ENCODE assay signal across 31 mouse cellular contexts in the genomic region with DNA sequence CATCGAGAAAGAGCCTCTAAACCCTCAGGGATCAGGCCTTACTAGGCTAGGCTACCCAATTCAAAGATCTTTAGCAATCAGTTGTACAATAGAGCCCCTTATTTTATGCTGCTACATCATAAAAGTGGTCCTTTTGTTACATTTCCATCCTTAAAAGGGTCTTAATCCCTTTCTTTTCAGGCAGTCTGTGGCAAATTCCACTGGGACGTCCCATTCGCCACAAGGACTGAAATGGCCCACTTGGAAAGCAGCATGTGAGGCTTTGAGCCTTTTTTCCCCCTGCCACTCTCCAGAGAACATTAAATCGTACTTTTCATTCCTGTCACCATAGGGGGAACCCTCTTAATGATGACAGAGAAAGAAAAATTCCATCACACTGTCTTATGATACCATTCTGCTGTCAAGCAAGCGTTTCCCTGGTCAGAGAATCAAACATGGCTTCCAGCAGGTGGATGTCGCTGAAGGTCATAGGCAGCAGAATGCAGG.
DNase-seq lines count a peak whose midpoint lies in the region; ATAC-seq lines count a peak whose summit lies in the region.
"Had no signal": no experiment of that assay in that cellular context is flagged by ENCODE, and none has a peak within 500 bp of the region (broad histone marks: within the 10 kb centered on the region; RNA-seq: fewer than 3 reads in every experiment).

No protein-coding gene starts in this region.

- WGBS in neural tube, embryonic 11.5 days = 45% methylated on average over 6 of the region's 6 CpGs
- 32% methylated on average over 6 of the region's 6 CpGs for WGBS in neural tube, embryonic 15.5 days
- WGBS in forebrain, embryonic 11.5 days = 9% methylated on average over 6 of the region's 6 CpGs
- WGBS in forebrain, embryonic 16.5 days = 6% methylated on average over 6 of the region's 6 CpGs
- 7% methylated on average over 6 of the region's 6 CpGs for WGBS in midbrain, embryonic 16.5 days
- WGBS in heart, embryonic 11.5 days (ENCODE audit: insufficient replicate concordance) = 66% methylated on average over 6 of the region's 6 CpGs

- H3K27ac ChIP-seq in neural tube, embryonic 11.5 days (ENCODE audit: low read depth, low read length) = no peak overlapping the region
- H3K27ac ChIP-seq in neural tube, embryonic 15.5 days (replicated peaks) = no peak overlapping the region
- H3K27ac ChIP-seq in forebrain, embryonic 11.5 days (ENCODE audit: low read depth, low read length) = peak overlapping the region; percentile 41
- no peak overlapping the region for H3K27ac ChIP-seq in forebrain, embryonic 16.5 days (ENCODE audit: low read length)
- H3K27ac ChIP-seq in midbrain, embryonic 16.5 days (ENCODE audit: low read length) = 0 out of 2 replicates have a peak overlapping the region, but pooled peaks have one; percentile 17
- H3K27ac ChIP-seq in heart, embryonic 11.5 days (ENCODE audit: low read depth, low read length) = no peak overlapping the region
- H3K27ac ChIP-seq: heart, adult 2 months; heart, embryonic 15.5 days; hindbrain, embryonic 14.5 days; kidney, postnatal 0 days; left cerebral cortex, adult 2 months; limb, embryonic 15.5 days; liver, embryonic 14.5 days; stomach, embryonic 15.5 days had no signal

- no peaks in the 10 kb centered on the region for H3K36me3 ChIP-seq in neural tube, embryonic 11.5 days (ENCODE audit: control insufficient read depth, insufficient read depth, low read length)
- H3K36me3 ChIP-seq in neural tube, embryonic 15.5 days = no peaks in the 10 kb centered on the region
- no peaks in the 10 kb centered on the region for H3K36me3 ChIP-seq in forebrain, embryonic 11.5 days (ENCODE audit: control insufficient read depth, insufficient read depth, low read length)
- H3K36me3 ChIP-seq in forebrain, embryonic 16.5 days (ENCODE audit: control insufficient read depth, insufficient read depth) = no peaks in the 10 kb centered on the region
- H3K36me3 ChIP-seq in midbrain, embryonic 16.5 days (ENCODE audit: control insufficient read depth, insufficient read depth, low read length) = no peaks in the 10 kb centered on the region
- H3K36me3 ChIP-seq in heart, embryonic 11.5 days (ENCODE audit: control insufficient read depth, insufficient read depth, low read length) = no peaks in the 10 kb centered on the region
- H3K36me3 ChIP-seq: G1E; heart, embryonic 15.5 days; limb, embryonic 15.5 days; stomach, embryonic 15.5 days had no signal

- H3K27me3 ChIP-seq in neural tube, embryonic 11.5 days (ENCODE audit: control insufficient read depth, insufficient read depth, low read length) = no peaks in the 10 kb centered on the region
- no peaks in the 10 kb centered on the region for H3K27me3 ChIP-seq in neural tube, embryonic 15.5 days (replicated peaks)
- no peaks in the 10 kb centered on the region for H3K27me3 ChIP-seq in forebrain, embryonic 11.5 days (ENCODE audit: control insufficient read depth, insufficient read depth, low read length)
- no peaks in the 10 kb centered on the region for H3K27me3 ChIP-seq in forebrain, embryonic 16.5 days (replicated peaks; ENCODE audit: control insufficient read depth, insufficient read depth, low read length)
- no peaks in the 10 kb centered on the region for H3K27me3 ChIP-seq in midbrain, embryonic 16.5 days (ENCODE audit: control insufficient read depth, insufficient read depth, low read depth, low read length)
- H3K27me3 ChIP-seq in heart, embryonic 11.5 days (ENCODE audit: control insufficient read depth, insufficient read depth, low read length) = no peaks in the 10 kb centered on the region
- H3K27me3 ChIP-seq: CH12.LX; heart, embryonic 15.5 days; limb, embryonic 15.5 days; megakaryocyte, embryonic 14.5 days; stomach, embryonic 15.5 days had no signal

- H3K9ac ChIP-seq in neural tube, embryonic 11.5 days (ENCODE audit: low read length) = no peak overlapping the region
- H3K9ac ChIP-seq in neural tube, embryonic 15.5 days (replicated peaks) = no peak overlapping the region
- no peak overlapping the region for H3K9ac ChIP-seq in forebrain, embryonic 11.5 days (ENCODE audit: low read length)
- no peak overlapping the region for H3K9ac ChIP-seq in forebrain, embryonic 16.5 days (replicated peaks; ENCODE audit: low read depth, low read length)
- H3K9ac ChIP-seq in midbrain, embryonic 16.5 days (ENCODE audit: low read depth, low read length) = no peak overlapping the region
- H3K9ac ChIP-seq in heart, embryonic 11.5 days (ENCODE audit: low read depth, low read length) = no peak overlapping the region
- H3K9ac ChIP-seq: heart, embryonic 15.5 days; hindbrain, embryonic 14.5 days; limb, embryonic 15.5 days; liver, embryonic 14.5 days; lung, embryonic 14.5 days; stomach, embryonic 15.5 days had no signal

- peak; percentile 17 for DNase-seq in neural tube, embryonic 11.5 days (ENCODE audit: low spot score)
- DNase-seq in forebrain, embryonic 11.5 days (ENCODE audit: low spot score) = peak; percentile 53
- no peak for DNase-seq in frontal cortex, postnatal 10 days (ENCODE audit: low spot score in 2 of 2)
- DNase-seq: adrenal gland, adult 2 months; B cell, adult 2 months; cerebellum, adult 11-12 months; cerebellum, postnatal 10 days; gastrocnemius, postnatal 36 days; heart, adult 2 months; heart, postnatal 4 days; kidney, adult 2 months; layer of hippocampus, adult 9-11 months; left cerebral cortex, postnatal 4 days; lung, embryonic 14.5 days; right cerebral cortex, postnatal 25 days; thymus, postnatal 25 days had no signal

- no peak overlapping the region for H3K4me3 ChIP-seq in neural tube, embryonic 11.5 days (ENCODE audit: low read depth, low read length)
- H3K4me3 ChIP-seq in neural tube, embryonic 15.5 days (replicated peaks) = no peak overlapping the region
- H3K4me3 ChIP-seq in forebrain, embryonic 11.5 days (ENCODE audit: low read depth, low read length) = no peak overlapping the region
- no peak overlapping the region for H3K4me3 ChIP-seq in forebrain, embryonic 16.5 days (replicated peaks; ENCODE audit: low read length)
- H3K4me3 ChIP-seq in midbrain, embryonic 16.5 days (ENCODE audit: low read depth, low read length) = no peak overlapping the region
- H3K4me3 ChIP-seq in heart, embryonic 11.5 days (ENCODE audit: low read depth, low read length) = no peak overlapping the region
- H3K4me3 ChIP-seq: heart, adult 2 months; heart, embryonic 15.5 days; left cerebral cortex, adult 2 months; limb, embryonic 15.5 days; megakaryocyte, embryonic 14.5 days; stomach, embryonic 15.5 days had no signal

- no peak for ATAC-seq in neural tube, embryonic 11.5 days (ENCODE audit: insufficient read depth, low FRiP score, low TSS enrichment)
- ATAC-seq in neural tube, embryonic 15.5 days (ENCODE audit: low FRiP score) = no peak
- peak; percentile 85 for ATAC-seq in forebrain, embryonic 11.5 days (replicated peaks; ENCODE audit: low FRiP score)
- peak; percentile 33; the same call in 1 of the 2 replicates for ATAC-seq in forebrain, embryonic 16.5 days
- peak; percentile 76; the same call in 1 of the 2 replicates for ATAC-seq in midbrain, embryonic 16.5 days
- no peak for ATAC-seq in heart, embryonic 11.5 days (replicated peaks; ENCODE audit: insufficient number of reproducible peaks, low FRiP score, low TSS enrichment)
- ATAC-seq: inflammation-experienced regulatory T-cells, adult 6 months had no signal

- no peaks in the 10 kb centered on the region for H3K4me1 ChIP-seq in neural tube, embryonic 11.5 days (ENCODE audit: control insufficient read depth, insufficient read depth, low read length)
- H3K4me1 ChIP-seq in neural tube, embryonic 15.5 days = no peaks in the 10 kb centered on the region
- H3K4me1 ChIP-seq in forebrain, embryonic 11.5 days (replicated peaks; ENCODE audit: control insufficient read depth, insufficient read depth, low read length) = 0 out of 2 replicates have a peak, but pooled peaks cover 3% of the 10 kb centered on the region
- peaks cover 6% of the 10 kb centered on the region for H3K4me1 ChIP-seq in forebrain, embryonic 16.5 days (replicated peaks; ENCODE audit: control insufficient read depth, insufficient read depth, low read length)
- H3K4me1 ChIP-seq in midbrain, embryonic 16.5 days (ENCODE audit: control insufficient read depth, insufficient read depth, low read length) = peaks cover 5% of the 10 kb centered on the region; the same call in 1 of the 2 replicates
- no peaks in the 10 kb centered on the region for H3K4me1 ChIP-seq in heart, embryonic 11.5 days (ENCODE audit: control insufficient read depth, insufficient read depth, low read length)
- H3K4me1 ChIP-seq: heart, embryonic 15.5 days; limb, embryonic 15.5 days; megakaryocyte, embryonic 14.5 days; stomach, embryonic 15.5 days had no signal

- no peak overlapping the region for H3K4me2 ChIP-seq in neural tube, embryonic 11.5 days (ENCODE audit: low read depth)
- H3K4me2 ChIP-seq in neural tube, embryonic 15.5 days = no peak overlapping the region
- 0 out of 2 replicates have a peak overlapping the region, but pooled peaks have one; percentile 5 for H3K4me2 ChIP-seq in forebrain, embryonic 11.5 days (ENCODE audit: low read depth, low read length, severe bottlenecking)
- no peak overlapping the region for H3K4me2 ChIP-seq in forebrain, embryonic 16.5 days (ENCODE audit: low read length)
- no peak overlapping the region for H3K4me2 ChIP-seq in midbrain, embryonic 16.5 days (ENCODE audit: low read length)
- H3K4me2 ChIP-seq in heart, embryonic 11.5 days = no peak overlapping the region
- H3K4me2 ChIP-seq: heart, embryonic 15.5 days; hindbrain, embryonic 14.5 days; limb, embryonic 15.5 days; lung, embryonic 14.5 days; stomach, embryonic 15.5 days had no signal

- H3K9me3 ChIP-seq in neural tube, embryonic 11.5 days (ENCODE audit: control insufficient read depth, low read length) = no peaks in the 10 kb centered on the region
- H3K9me3 ChIP-seq in neural tube, embryonic 15.5 days (replicated peaks) = no peaks in the 10 kb centered on the region
- no peaks in the 10 kb centered on the region for H3K9me3 ChIP-seq in forebrain, embryonic 11.5 days (ENCODE audit: control insufficient read depth, low read length)
- no peaks in the 10 kb centered on the region for H3K9me3 ChIP-seq in forebrain, embryonic 16.5 days (ENCODE audit: control insufficient read depth, low read length)
- H3K9me3 ChIP-seq in midbrain, embryonic 16.5 days (replicated peaks; ENCODE audit: control insufficient read depth, low read length, poor library complexity, severe bottlenecking) = no peaks in the 10 kb centered on the region
- H3K9me3 ChIP-seq in heart, embryonic 11.5 days (replicated peaks; ENCODE audit: control insufficient read depth, low read length) = no peaks in the 10 kb centered on the region
- H3K9me3 ChIP-seq: G1E; heart, embryonic 15.5 days; limb, embryonic 15.5 days; megakaryocyte, embryonic 14.5 days; stomach, embryonic 15.5 days had no signal

Comparison
In these comparisons a context has a peak if more than half of its experiments do, and no peak if none do; other contexts are left out.
1. H3K27ac ChIP-seq: peak in forebrain, embryonic 11.5 days (single experiment) and midbrain, embryonic 16.5 days (single experiment); none in neural tube, embryonic 11.5 days (single experiment), neural tube, embryonic 15.5 days (single experiment), forebrain, embryonic 16.5 days (single experiment) and heart, embryonic 11.5 days (single experiment).
2. ATAC-seq: peak in forebrain, embryonic 11.5 days (single experiment), forebrain, embryonic 16.5 days (single experiment) and midbrain, embryonic 16.5 days (single experiment); none in neural tube, embryonic 11.5 days (single experiment), neural tube, embryonic 15.5 days (single experiment) and heart, embryonic 11.5 days (single experiment).
3. DNase-seq: peak in neural tube, embryonic 11.5 days (single experiment) and forebrain, embryonic 11.5 days (single experiment); none in frontal cortex, postnatal 10 days (0 of 2).